Mouse (Mus musculus) lung, postnatal 10 days (tissue): ENCODE results near the gene Cldn14.

Experiments
- DNase-seq: peaks from one replicate; pipeline ENCODE4 v3.0.0; 2021

Gene Cldn14

DNA sequence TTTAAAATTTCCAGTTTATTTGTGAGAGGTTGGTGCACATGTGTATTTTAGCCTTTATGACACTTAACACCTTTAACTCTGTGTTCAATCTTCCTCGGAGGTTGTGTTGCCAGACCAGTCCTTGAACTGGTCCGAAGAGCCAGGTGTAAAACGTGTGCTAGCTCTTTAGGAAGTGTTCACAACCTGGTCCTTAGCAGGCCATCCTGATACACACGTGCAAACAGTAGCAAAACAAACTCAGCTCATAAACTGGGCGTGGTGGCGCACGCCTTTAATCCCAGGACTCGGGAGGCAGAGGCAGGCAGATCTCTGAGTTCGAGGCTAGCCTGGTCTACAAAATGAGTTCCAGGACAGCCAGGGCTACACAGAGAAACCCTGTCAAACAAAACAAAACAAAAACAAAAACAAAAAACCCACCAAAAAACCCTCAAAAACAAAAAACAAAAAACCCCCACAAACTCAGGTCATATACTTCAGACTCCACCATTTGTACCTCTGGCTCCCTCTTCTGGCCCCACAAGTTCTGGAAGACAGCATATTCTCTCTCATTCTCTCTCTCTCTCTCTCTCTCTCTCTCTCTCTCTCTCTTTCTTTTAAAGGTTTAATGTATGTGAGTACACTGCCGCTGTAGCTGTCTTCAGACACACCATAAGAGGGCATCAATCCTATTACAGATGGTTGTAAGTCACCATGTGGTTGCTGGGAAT is 65.7 kb downstream of the Cldn14 start:
- DNase-seq: no peak

DNA sequence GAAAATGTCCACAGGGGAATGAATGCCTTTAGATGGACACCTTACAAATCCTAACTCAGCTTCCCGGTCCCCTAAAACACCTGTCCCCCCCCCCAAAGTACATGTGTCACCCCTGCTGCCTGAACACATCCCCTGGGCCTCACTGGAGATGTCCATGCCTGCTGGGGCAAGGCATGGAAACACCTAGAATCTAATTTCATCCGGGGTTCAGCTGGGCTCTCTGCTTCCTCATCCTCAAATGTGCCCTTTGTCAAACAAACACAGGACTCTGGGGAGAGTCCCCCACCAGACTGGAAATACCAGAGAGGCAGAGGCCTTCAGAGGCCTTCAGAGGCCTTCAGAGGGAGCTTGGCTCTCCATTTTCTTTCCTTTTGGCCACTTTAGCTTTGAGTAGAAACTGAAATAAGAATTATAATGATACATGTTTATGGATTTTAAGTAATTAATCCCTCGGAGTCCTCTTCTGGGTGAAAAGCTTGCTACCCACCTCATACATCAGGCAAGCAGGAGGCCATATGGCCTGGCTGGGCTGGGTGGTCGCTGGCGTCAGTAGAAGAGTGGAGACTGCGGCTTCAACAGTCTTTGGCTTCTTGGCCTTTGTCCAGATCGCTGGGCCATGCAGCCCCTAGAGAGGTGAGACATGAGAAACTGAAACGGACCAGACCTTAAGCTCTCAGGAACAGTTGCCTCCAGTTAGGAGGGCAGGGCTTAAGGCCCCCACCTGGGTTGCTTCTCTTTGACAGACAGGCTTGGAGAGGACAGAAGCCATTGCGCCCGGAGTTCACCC is 66.7 kb downstream of the Cldn14 start:
- no peak for DNase-seq

DNA sequence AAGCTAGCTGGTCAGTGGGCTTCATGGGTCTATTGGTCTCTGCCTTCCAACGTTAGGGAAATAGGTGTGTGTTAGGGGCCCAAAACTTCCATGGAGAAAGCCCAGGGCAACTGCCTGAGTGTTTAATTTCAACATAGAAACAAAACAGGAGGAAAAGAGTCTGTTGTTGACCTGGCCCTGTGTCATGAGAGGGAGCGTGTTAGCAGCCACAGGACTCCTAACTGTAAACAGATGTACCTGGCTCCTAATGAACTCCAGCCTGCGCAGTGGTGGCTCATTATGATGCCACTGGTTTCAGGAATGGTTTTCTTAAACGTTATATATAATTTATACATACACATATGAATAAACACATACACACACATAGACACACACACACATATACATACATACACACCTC is 68.7 kb downstream of the Cldn14 start:
- DNase-seq: no peak

DNA sequence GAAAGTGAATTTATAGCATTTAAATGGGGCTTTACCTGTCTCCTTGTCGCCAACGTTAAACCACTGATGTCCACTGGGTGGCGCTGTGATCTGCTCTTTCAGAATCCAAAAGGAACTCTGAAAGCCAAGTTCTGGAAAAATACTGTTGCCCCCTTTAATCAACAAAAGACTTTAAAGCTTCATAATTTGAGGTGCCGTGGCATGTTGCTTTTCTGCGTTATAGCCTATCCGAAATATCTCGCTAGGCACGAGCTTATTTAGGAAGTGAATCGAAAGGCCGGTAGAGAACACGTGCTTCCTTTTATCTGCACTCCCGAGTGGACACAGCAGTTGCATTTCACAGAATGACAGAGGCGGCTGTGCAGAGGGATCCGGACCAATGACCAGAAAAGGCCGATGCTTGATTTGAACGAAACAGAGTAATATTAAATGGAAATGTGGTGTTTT is 70.2 kb downstream of the Cldn14 start:
- DNase-seq: peak; percentile 77

DNA sequence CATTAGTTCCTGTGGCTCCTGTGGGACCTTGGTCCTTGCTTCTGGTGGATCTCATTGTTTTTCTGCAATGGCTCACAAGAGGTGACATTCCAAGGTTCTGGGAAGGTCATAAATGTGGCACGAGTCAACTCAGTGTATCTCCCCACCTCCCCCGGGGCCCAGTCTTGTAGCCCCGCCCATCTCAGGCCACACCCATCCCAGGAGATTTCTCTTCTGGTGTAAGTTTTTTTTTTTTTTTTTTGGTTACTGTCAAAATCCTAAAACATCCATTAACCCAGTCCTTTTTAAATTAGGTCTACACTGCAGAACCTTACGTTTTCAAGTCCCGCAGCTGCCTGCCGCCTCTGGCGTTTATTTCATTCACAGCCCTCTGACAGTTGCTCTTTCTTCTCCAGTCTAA is 73.6 kb downstream of the Cldn14 start:
- peak; percentile 32 for DNase-seq

DNA sequence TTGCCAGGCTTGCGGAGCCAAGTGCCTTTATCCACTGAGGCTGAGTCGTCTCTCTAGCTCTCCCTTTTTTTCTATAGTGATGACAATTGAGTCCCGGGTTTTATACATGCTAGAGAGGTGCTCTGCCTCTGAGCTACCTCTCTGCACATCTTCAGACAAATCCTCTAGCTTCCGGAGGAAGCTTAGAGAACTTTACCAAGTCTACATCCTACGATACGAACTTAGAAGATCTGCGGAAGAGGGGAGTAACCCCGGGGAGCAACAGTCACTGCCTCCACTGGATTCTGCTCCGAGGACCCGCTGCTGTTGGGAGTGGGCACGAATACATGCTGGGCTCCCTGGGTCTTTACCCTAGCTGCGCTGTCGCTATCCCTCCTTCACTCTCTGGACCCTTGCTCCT is 74.0 kb downstream of the Cldn14 start:
- DNase-seq: no peak

DNA sequence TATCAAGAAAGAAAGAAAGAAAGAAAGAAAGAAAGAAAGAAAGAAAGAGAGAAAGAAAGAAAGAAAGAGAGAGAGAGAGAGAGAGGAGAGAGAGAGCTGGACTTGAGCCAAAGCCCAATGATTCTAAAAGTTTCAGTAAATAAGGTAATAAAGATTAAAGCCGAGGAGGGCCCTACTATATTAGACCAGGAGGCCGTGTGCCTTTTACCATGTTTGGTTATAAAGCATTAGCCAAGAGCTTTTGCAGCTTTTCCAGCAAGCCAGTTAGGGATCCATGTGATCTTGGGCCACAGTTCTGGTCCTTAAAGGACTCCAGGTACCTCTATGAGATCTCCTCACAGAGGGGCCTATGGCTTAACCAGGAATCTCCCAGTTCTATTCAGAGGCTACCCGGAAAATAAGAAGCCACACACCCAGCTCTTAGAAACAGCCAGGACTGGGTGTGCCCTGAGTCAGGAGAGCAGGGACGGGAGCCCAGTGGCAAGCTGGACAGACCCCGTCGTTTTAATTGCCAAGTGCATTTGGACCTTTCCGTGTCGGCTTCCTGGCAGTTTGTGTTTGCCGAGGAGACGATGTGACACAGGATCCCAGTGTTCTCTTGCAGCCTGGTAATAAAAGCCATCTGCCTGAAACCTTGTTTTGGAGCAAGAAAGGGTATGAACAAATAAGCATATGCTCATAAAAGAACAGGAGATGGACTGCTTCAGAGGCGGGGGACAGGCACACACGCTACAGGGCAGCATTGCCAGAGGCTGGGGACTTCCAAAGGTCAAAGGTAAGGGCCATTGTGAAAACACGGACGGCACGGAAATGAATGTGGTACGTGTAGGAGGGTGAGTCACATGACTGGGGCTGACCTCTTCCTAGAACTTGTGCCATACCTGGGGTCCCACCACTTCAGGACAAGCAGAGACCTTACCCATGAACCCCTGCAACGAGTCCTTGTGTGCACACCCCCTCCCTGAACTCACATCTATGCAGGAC is 76.2 kb downstream of the Cldn14 start:
- DNase-seq: no peak

DNA sequence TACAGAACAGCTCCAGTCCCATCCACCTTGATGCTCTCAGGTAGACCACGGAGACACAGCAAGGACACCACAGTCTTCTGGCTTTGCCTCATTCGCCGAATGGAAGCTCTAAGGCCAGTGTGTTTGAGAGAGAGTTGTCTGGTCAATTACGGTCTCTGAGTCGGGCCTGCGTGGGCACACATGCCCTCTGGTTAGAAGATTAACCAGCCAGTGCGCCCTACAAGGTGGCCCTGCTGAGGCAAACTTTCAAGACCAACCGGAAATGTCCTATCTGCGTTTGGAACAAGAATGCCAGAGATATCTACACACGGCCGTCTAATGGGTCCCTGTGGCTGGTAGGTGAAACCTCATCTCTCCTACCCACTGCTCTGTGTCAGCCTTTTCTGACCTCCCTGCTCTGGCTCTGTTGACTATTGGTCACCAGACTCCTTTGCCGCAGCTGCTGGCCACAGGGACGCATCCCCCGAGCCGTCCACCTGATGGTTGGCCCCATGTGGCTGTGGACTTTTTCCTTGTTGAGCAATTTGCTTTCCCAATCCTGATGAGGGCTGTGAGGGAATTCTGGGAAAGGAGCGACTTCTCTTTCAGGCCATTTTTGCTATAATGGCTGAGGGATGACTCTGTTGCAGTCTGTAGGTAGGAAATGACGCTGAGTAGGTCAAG is 79.1 kb downstream of the Cldn14 start:
- DNase-seq: no peak

DNA sequence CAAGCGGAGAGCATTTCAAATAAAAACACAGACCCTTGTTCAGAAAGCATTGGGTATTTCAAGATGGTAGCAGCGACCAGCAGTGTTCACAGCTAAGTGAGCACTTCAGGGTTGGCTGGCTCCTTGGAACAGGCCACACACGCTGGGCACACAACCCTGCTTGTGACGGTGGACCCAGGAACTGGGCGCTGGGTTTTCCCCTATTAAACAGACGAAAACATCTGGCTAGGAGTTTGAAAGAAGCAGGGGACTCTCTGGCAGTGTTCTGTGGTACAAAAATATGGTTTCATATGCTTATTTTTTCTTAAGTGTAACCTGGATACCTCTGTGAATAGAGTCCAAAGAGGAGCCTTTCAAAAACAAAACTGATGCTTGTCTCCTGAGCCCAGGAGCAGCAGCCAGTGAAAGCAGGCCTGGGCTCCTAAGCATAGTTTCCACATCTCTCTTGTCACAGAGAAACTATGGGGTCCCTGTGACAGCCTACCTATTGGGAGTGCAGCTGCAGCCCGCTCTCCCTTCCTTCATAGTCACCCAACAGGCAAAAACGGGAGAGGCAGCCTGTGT is 82.9 kb downstream of the Cldn14 start:
- no peak for DNase-seq

DNA sequence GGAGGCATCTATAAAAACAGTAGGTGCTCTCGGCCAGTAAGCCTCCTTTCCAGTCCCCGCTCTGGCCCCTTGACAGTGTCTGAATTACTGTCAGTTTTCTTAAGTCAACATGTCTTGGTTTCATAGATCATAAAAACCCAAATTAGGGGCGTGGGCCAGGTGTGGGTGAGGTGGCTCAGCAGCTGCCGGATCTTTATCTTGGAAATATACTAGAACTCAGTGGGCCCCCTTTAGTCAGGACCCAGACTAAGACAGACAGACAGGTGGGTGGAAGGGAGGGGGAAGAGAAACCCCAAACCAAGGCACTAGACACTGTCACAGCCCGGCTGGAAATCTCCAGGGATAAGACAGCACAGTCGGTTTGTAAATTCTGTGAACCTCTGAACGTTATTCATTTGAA is 84.8 kb downstream of the Cldn14 start:
- DNase-seq: no peak

DNA sequence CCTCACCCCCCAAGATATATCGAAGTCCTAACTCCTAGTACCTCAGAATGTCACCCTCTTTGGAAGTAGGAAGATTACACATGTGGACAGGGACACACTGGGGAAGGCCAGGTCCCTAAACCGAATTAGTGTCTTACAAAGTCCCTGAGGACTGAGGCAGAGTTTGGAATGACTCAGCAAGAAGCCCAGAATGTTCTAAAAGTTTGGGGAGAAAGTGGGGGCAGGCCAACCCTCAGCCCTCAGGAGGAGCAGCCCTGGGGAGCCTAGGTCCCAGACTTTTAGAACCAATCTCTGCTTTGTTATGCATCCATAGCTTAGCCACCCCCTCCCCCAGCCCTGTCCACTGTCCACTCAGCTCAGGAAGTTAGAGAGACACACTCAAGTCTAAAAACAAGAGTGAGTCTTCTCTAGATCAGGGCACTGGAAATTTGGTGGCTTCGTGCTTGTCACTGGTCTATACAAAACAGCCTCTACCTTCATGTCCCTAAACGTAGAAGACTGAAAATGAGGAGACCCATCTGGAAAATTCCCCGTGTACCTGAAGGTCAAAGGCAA is 85.7 kb downstream of the Cldn14 start:
- no peak for DNase-seq

DNA sequence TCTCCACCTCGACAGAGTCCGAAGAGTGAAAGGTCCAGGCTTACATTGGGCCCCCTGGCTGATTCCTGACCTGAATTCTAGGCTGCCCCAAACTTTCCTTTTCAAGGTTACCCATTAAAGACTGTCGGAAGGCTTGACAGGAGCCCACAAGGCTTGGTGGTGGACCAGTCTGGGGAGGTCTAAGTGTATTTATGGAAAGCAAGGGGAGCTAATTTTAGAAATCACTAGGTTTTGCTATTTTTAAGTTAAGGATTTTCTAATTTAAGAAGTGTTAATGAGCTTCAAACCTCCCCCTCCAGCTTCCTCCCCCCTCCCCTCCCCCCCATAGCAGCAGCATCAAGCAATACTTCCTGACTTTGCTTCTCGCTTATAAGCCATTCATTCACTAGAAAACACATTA is 88.0 kb downstream of the Cldn14 start:
- no peak for DNase-seq

GRCm38 (mm10) chr16:93919189-93919588 is 89.4 kb downstream of the Cldn14 start:
- DNase-seq: no peak

GRCm38 (mm10) chr16:93918679-93919060 is 90.0 kb downstream of the Cldn14 start:
- DNase-seq: no peak

DNA sequence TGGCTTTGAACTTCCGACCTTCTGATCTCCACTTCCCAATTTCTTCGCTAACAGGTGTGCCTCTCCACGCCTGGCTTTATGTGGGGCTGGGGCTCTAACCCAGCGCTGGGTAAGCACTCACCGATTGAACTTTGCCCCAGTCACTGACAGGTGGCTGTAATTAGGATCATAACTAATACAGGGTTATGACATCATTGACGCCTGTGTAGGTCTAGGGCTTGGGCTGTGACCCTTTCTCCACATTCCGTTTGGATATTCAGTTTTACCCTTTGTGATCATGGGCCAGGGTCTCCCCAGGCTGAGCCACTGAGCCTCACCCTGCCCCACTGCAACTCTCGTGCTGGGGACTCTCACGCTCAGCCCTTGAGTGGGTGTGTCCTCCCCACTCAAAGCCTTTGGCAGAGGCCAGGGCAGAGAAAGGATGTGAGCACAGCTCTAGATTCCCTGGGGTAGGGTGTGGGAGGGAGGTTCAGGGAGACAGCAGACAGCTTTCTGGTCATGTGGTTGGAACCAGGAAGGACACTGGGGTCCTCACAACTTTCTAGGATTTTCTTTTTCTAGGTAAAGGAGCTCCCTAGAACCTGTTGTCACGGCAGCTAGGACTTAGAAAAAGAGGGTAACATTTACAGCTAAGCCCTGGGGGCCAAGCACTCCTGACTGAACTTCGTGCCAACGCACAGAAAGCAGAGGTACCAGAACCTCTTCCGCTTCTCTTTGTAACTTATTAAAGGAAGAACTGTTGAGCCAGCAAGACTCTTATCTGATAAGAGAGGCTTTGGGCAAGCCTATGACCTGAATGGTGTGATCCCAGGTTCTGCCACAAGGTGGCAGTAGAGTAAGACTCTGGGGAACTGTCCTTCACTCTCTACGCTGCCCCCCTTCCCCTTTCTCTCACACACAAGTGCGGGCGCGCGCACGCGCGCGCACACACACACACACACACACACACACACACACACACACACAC is 90.6 kb downstream of the Cldn14 start:
- peak; percentile 92 for DNase-seq

DNA sequence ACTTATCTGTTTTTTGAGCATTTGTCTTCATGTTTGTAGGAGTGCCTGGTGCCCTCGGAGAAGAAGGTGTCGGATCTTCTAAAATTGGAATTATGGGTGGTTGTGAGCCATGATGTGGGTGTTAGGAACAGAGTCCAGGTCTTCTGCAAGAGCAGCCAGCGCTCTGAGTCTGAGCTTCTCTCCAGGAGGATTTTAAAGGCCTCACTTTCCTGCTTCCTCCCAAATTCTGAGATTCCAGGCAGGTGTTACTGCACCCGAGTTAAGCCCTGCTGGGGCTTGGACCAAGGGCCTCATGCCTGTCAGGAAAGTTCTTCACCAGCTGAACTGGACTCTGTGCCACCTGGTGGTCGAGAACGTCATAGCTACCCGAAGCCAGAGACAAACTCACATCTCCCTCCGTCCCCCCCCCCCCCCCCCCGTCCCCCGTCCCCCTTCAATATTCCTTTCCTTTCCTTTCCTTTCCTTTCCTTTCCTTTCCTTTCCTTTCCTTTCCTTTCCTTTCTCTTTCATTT is 93.2 kb downstream of the Cldn14 start:
- DNase-seq: peak; percentile 79

DNA sequence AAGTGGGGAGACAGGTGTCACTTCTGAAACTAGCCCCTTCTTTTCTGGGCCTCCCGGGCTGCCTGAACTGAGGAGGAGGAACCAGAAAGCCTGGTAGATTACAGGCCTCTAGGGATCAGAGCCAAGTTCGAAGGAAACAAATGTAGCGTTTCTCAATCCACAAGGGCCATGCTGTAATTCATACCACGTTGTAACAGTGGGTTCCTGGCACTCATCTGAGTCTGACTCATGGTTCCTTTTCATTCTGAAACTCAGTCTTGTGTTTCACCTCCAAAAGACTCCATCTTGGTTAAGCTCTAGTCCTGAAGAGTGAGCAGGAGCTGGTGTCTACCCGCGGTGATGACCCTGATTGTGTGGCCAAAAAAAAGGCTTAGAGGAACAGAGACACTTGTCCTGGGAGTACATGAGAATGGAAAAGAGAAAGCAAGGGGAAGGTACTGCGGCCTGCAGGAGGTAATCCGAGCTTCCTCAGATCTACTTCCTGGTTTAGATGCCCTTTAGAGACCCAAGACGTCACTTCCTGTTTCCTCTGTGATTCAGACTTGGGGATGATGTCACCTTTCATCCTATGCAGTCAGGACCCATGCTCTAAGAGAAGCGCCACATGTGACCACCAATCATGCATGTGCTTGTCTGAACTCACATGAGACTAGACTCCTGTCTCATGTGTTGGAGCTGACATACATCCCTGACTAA is 94.6 kb downstream of the Cldn14 start:
- peak; percentile 56 for DNase-seq

GRCm38 (mm10) chr16:93912808-93913207 is 95.8 kb downstream of the Cldn14 start:
- no peak for DNase-seq

- no peak for DNase-seq
These were observed 96.5 kb downstream of the Cldn14 start for GRCm38 (mm10) chr16:93912158-93912557.
